Mouse (Mus musculus) left cerebral cortex, adult 18-20 months (tissue): Measurements from ENCODE around the gene Erbb3. TPM values are rescaled to one million over a fixed set of nuclear protein-coding genes. Genes with fewer than 3 reads are reported as not detected.

Source experiments
- DNase-seq, 2 experiments: peaks; one replicate each; pipeline ENCODE4 v3.0.0; 2021 to 2022; ENCODE audit warnings: low spot score in 2 of 2, mixed read lengths in 1 of 2
- microRNA-seq, 2 experiments: library from miRNA; unstranded; fragments of <30 nt; microRNA quantifications; one replicate each; pipeline ENCODE4 v1.2.0; 2021
- total RNA-seq, 2 experiments: library from RNA; stranded (reverse); gene quantifications; 2 replicates each; pipeline ENCODE4 v1.2.3; 2021

Erbb3 gene
- total RNA-seq, 2 experiments from 2014 or later = 5.1 to 5.2 TPM

- DNase-seq = no peak
These were observed 53.7 kb downstream of the Erbb3 start for GRCm38 (mm10) chr10:128535624-128536265.

GRCm38 (mm10) chr10:128535206-128535605, 54.2 kb downstream of the Erbb3 start:
- no peak for DNase-seq

- no peak for DNase-seq
These were observed 62.8 kb downstream of the Erbb3 start for GRCm38 (mm10) chr10:128526366-128527356.

DNA sequence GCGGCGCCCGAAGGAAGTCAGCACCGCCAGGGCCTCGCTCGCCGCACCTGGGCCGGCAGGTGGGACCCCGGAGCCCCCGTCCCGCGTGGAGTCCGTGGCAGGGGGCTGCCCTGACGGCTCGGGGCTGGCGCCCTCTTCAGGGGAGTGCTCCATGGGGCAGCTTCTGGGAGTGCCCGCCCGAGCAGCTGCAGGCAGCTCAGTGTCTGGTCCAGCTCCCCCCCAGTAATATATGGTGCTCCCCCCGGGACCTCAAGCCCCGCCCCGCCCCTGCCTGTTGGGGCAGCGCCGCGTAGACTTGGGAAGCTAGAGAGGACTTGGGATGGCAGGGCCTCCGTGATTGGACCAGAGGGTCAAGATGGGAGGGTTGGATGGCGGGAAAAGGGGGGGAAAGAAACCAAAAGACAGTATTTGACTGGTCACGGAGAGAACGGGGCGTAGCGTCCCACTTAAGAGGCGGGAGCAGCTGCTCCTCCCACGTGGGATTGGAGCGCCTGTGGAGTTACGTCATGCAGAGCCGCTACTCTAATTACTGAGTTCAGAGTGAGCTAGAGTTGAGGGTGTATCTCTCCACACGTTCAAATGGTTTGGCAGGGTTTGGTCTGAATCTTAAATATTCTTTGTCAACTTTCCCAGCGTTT, 63.7 kb downstream of the Erbb3 start, which contains the start of gene Esyt1:
Gene Esyt1 (minus strand): TSS at position 201 of the 638 bp plus-strand sequence.
- DNase-seq = peak; percentile 82 to 86

GRCm38 (mm10) chr10:128524732-128525662, 64.5 kb downstream of the Erbb3 start:
- DNase-seq = peak; percentile 39 to 64

DNA sequence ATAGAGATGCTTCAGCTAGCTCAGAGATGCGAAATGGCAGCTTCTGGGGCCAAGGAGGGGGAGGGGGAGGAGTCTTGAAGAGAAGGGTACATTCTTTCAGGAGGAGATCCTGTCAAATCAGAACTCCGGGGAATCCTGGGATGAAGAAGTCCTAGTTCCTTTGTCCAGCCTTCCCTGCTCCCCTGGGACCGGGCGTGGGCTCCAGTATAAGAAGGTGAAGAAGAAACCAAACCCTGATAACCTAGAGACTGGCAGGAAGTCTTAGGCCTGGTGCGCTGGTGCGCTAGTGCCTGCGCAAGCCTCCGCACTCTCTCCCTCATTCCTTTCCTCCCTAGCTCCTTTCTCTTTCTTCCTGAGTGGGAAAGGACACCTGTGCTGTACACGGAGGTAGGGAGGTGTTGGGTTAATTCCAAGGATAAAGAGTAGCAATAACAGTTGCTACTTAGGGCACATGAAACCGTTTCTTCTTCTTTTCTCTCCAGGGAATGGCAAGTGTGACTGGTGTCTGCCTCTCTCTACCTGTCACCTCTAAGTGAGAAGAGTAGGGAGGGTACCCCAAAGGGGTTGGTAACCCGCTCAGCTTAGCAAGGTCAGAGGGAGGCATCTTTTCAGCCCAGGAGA, 65.2 kb downstream of the Erbb3 start:
- DNase-seq = no peak

GRCm38 (mm10) chr10:128522351-128522750, 67.1 kb downstream of the Erbb3 start:
- no peak for DNase-seq

DNA sequence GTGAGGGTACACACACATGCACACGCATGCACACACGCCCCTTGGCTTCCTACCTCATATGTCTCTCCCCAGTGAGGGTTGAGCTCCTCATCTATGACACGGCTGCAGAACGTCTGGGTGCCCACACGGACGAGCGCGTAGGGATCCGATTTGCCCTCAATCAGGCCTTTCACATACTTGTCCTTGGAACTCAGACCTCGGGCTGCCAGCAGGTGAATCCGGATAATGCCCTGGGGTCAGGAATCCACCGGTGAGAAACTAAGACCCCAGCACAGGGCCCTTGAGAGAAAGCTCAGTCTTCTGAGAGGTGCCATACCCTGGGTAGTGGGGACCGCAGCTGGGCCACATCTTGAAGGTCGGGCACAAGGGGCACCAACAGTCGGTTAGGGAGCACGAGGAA, 68.9 kb downstream of the Erbb3 start:
- no peak for DNase-seq

GRCm38 (mm10) chr10:128518833-128519232, 70.6 kb downstream of the Erbb3 start:
- no peak for DNase-seq

Small RNAs within 50 kb of the gene (microRNA-seq; reads per million reads assigned to microRNA genes)
- 0 reads per million in 2 experiments for gene Gm47275
- gene Mir6917 = 0 reads per million in 2 experiments

Other genes starting within 250 kb of the Erbb3 start
- 10 to 100 TPM; 58.5 to 60.4 TPM for gene Coq10a, start 220.7 kb downstream of the Erbb3 start, total RNA-seq
- 10 to 100 TPM; 51.0 to 52.2 TPM for gene Ankrd52, start 212.5 kb downstream of the Erbb3 start, total RNA-seq
- gene Slc39a5, start 188.4 kb downstream of the Erbb3 start, total RNA-seq = not detected
- 10 to 100 TPM; 81.2 to 85.5 TPM for gene Nabp2, start 178.2 kb downstream of the Erbb3 start, total RNA-seq
- 10 to 100 TPM; 78.9 to 81.5 TPM for gene Rnf41, start 178.0 kb downstream of the Erbb3 start, total RNA-seq
- gene Smarcc2, start 130.4 kb downstream of the Erbb3 start, total RNA-seq = 100 to 1,000 TPM; 265 to 267 TPM
- gene Myl6, start 95.5 kb downstream of the Erbb3 start, total RNA-seq = 100 to 1,000 TPM; 576 to 616 TPM
- 10 to 100 TPM; 31.5 to 34.9 TPM for gene Myl6b, start 91.0 kb downstream of the Erbb3 start, total RNA-seq
- 10 to 100 TPM; 13.1 to 13.2 TPM for gene Esyt1, start 63.8 kb downstream of the Erbb3 start, total RNA-seq
- gene Zc3h10, start 41.9 kb downstream of the Erbb3 start, total RNA-seq = 10 to 100 TPM; 15.9 to 20.7 TPM
- 1,000 to 10,000 TPM; 1,493 to 1,582 TPM for gene Rpl41, start 40.3 kb downstream of the Erbb3 start, total RNA-seq
- 10 to 100 TPM; 58.3 TPM for gene Pa2g4, start 23.7 kb downstream of the Erbb3 start, total RNA-seq
- gene Rps26, start 37.1 kb upstream of the Erbb3 start, total RNA-seq = 100 to 1,000 TPM; 232 to 257 TPM
- 10 to 100 TPM; 12.8 to 17.6 TPM for gene Ikzf4, start 56.3 kb upstream of the Erbb3 start, total RNA-seq
- gene Suox, start 84.4 kb upstream of the Erbb3 start, total RNA-seq = 10 to 100 TPM; 12.2 to 12.4 TPM
- gene Rab5b, start 106.6 kb upstream of the Erbb3 start, total RNA-seq = 100 to 1,000 TPM; 131 to 136 TPM
- gene Pmel, start 114.5 kb upstream of the Erbb3 start, total RNA-seq = under 1 TPM; 0.54 to 0.88 TPM
- 1 to 10 TPM; 1.4 to 2.6 TPM for gene Cdk2, start 115.4 kb upstream of the Erbb3 start, total RNA-seq
- gene Dgka, start 155.2 kb upstream of the Erbb3 start, total RNA-seq = 1 to 10 TPM; 8.2 to 8.5 TPM
- gene Pym1, start 158.2 kb upstream of the Erbb3 start, total RNA-seq = 10 to 100 TPM; 25.0 to 25.7 TPM
- gene Mmp19, start 201.3 kb upstream of the Erbb3 start, total RNA-seq = under 1 TPM; 0.63 to 0.66 TPM
- 10 to 100 TPM; 64.6 to 67.0 TPM for gene Dnajc14, start 214.4 kb upstream of the Erbb3 start, total RNA-seq
- gene Tmem198b, start 214.7 kb upstream of the Erbb3 start, total RNA-seq = 1 to 10 TPM; 6.9 to 7.1 TPM
- 10 to 100 TPM; 39.5 to 39.6 TPM for gene Sarnp, start 227.7 kb upstream of the Erbb3 start, total RNA-seq
- 1 to 10 TPM; 8.0 to 8.6 TPM for gene Ormdl2, start 232.0 kb upstream of the Erbb3 start, total RNA-seq